Mouse (Mus musculus): ENCODE results near the gene Gas7. TPM values are rescaled to one million over a fixed set of nuclear protein-coding genes. Genes with fewer than 3 reads are reported as not detected.
A peak's percentile ranks its signal among the peaks of the same experiment; 100 is the strongest.

Gas7 gene
- total RNA-seq (2022) = 100 to 1,000 TPM; 425 to 480 (median 467) TPM

- no peak for DNase-seq (ENCODE audit: low spot score in 2 of 2)
These were observed at the start of gene Gas7 for GRCm38 (mm10) chr11:67454874-67455526. Gas7 (plus strand) TSS chr11:67455437.

- DNase-seq (ENCODE audit: low spot score in 2 of 2) = peak in 1 of 2 experiments; percentile 25
These were observed 40.8 kb upstream of the Gas7 start for GRCm38 (mm10) chr11:67414346-67414940.

GRCm38 (mm10) chr11:67423575-67423974 lies 31.7 kb upstream of the Gas7 start:
- DNase-seq (ENCODE audit: low spot score in 2 of 2) = no peak

- peak; percentile 18 to 55 for DNase-seq (ENCODE audit: low spot score in 2 of 2)
These were observed 27.0 kb upstream of the Gas7 start for GRCm38 (mm10) chr11:67428196-67428595.

- DNase-seq (ENCODE audit: low spot score in 2 of 2) = no peak
These were observed 25.4 kb upstream of the Gas7 start for GRCm38 (mm10) chr11:67429836-67430235.

GRCm38 (mm10) chr11:67431116-67431645 lies 24.1 kb upstream of the Gas7 start:
- no peak for DNase-seq (ENCODE audit: low spot score in 2 of 2)

- no peak for DNase-seq (ENCODE audit: low spot score in 2 of 2)
These were observed 23.4 kb upstream of the Gas7 start for GRCm38 (mm10) chr11:67431864-67432263.

GRCm38 (mm10) chr11:67433763-67434162 lies 21.5 kb upstream of the Gas7 start:
- DNase-seq (ENCODE audit: low spot score in 2 of 2) = no peak

GRCm38 (mm10) chr11:67438746-67439145 lies 16.5 kb upstream of the Gas7 start:
- DNase-seq (ENCODE audit: low spot score in 2 of 2) = no peak

GRCm38 (mm10) chr11:67445058-67445825 lies 10.0 kb upstream of the Gas7 start:
- no peak for DNase-seq (ENCODE audit: low spot score in 2 of 2)

- no peak for DNase-seq (ENCODE audit: low spot score in 2 of 2)
These were observed 3.7 kb upstream of the Gas7 start for GRCm38 (mm10) chr11:67451525-67451924.

GRCm38 (mm10) chr11:67455527-67455981 lies 317 bp downstream of the Gas7 start:
- no peak for DNase-seq (ENCODE audit: low spot score in 2 of 2)

- DNase-seq (ENCODE audit: low spot score in 2 of 2) = peak in 1 of 2 experiments; percentile 38
These were observed 792 bp downstream of the Gas7 start for GRCm38 (mm10) chr11:67456029-67456428.

- no peak for DNase-seq (ENCODE audit: low spot score in 2 of 2)
These were observed 2.9 kb downstream of the Gas7 start for GRCm38 (mm10) chr11:67458171-67458570.

GRCm38 (mm10) chr11:67467132-67467531 lies 11.9 kb downstream of the Gas7 start:
- no peak for DNase-seq (ENCODE audit: low spot score in 2 of 2)

GRCm38 (mm10) chr11:67468846-67469245 lies 13.6 kb downstream of the Gas7 start:
- DNase-seq (ENCODE audit: low spot score in 2 of 2) = no peak

GRCm38 (mm10) chr11:67474590-67474989 lies 19.4 kb downstream of the Gas7 start:
- no peak for DNase-seq (ENCODE audit: low spot score in 2 of 2)

GRCm38 (mm10) chr11:67479534-67479933 lies 24.3 kb downstream of the Gas7 start:
- no peak for DNase-seq (ENCODE audit: low spot score in 2 of 2)

- no peak for DNase-seq (ENCODE audit: low spot score in 2 of 2)
These were observed 25.1 kb downstream of the Gas7 start for GRCm38 (mm10) chr11:67480204-67480956.

- no peak for DNase-seq (ENCODE audit: low spot score in 2 of 2)
These were observed 26.5 kb downstream of the Gas7 start for GRCm38 (mm10) chr11:67481691-67482090.

GRCm38 (mm10) chr11:67482217-67482760 lies 27.1 kb downstream of the Gas7 start:
- DNase-seq (ENCODE audit: low spot score in 2 of 2) = peak; percentile 39 to 48

All from layer of hippocampus, adult 8-10 months (tissue).